Mouse (Mus musculus): ENCODE results near the gene Arl4c. TPM values are rescaled to one million over a fixed set of nuclear protein-coding genes. Genes with fewer than 3 reads are reported as not detected.
"Not testable (repeated sequence)": the region's sequence is repeated elsewhere in the genome, so short reads cannot be mapped to it uniquely, and the experiment has no call there.

Arl4c gene
- total RNA-seq, 2 experiments from 2014 or later, result 0.48 to 0.56 TPM

DNA sequence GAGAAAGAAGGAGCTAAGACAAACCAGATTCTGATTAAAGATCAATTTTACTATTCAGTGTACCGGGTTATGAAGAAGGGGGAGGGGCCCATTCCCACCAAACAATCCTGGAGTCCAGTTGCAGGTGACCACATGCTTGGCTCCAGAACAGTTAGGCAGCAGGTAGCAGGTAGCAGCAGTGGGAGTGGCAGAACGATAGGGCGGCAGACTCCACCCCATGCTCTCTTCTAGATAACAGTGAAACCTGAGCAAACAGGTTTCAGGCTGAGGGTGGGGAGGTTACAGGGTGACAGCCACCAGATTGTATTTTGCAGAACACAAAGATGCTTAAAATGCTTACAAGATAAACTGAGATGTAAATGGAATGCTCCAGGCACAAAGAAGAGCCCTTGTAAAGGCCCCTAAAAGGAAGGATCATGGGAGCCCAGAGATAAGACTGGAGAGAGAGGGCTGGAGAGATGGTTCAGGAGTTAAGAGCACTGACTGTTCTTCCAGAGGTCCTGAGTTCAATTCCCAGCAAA lies 56.4 kb downstream of the Arl4c start:
- intact Hi-C loops (cut with DNase I), result no loop called here
- DNase-seq, result no peak

GRCm38 (mm10) chr1:88644417-88644816 lies 57.6 kb downstream of the Arl4c start:
- no peak for TF ChIP-seq CTCF (IDR thresholded peaks at IDR 0.05)
- intact Hi-C loops (cut with DNase I), result no loop called here
- Histone ChIP-seq H3K4me3 (no peak overlapping the region), H3K27ac (no peak overlapping the region)
- no peak for DNase-seq

More for the DNA sequence above, 56.4 kb downstream of the Arl4c start:
- Histone ChIP-seq H3K27ac (no peak overlapping the region), H3K4me3 (no peak overlapping the region)
- no peak for TF ChIP-seq CTCF (IDR thresholded peaks at IDR 0.05)

DNA sequence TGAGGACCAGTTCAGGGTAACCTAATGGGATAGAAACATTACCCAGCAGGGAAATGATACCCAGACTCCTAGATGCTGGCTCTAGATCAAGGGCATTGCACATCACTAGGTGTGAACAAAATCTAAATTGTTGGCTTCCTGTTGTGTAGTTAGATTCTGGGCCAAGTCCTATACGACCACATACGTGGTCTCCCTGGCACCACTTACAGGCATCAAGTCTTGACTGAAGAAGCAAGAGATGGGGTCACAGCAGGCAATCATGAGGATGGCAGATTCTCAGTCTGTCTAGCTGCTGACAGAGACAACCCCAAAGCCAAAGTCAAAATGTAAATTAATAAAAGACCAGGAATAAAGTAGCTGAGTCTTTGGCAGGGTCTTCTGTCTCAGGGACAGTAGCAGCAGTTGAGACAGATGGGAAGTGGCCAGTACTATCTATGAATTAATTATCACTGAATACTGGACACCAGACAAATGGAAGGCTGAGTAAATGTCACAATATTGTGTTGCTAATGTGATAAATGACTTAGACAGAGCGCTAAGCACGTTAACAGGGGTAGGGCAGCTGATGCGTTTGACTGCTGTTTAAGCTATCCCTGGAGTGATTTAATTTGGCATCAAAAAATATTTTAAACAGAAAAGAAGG lies 58.7 kb downstream of the Arl4c start:
- DNase-seq, result no peak
- TF ChIP-seq CTCF (IDR thresholded peaks at IDR 0.05), result no peak
- H3K27ac ChIP-seq, result no peak overlapping the region
- intact Hi-C loops (cut with DNase I), result no loop called here
- no peak overlapping the region for H3K4me3 ChIP-seq

DNA sequence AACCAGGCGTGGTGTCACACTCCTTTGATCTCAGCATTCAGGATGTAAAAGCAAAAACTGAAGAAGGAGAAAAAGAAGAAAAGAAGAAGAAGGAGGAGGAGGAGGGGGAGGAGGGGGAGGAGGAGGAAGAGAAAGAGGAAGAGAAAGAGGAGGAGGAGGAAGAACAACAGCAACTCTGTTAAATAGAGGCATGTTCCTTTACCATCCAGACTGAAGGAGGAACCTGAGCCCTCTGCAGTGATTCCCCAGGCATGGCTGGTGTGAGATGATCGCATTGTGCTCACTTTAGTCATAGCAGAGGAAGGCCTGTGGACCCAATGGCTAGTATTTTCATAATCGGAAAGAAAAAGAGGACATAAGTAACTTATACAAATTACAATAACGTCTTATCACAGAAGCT lies 59.3 kb downstream of the Arl4c start:
- intact Hi-C loops (cut with DNase I), result no loop called here
- no peak for DNase-seq
- H3K4me3 ChIP-seq, result no peak overlapping the region
- no peak for TF ChIP-seq CTCF (IDR thresholded peaks at IDR 0.05)
- no peak overlapping the region for H3K27ac ChIP-seq

DNA sequence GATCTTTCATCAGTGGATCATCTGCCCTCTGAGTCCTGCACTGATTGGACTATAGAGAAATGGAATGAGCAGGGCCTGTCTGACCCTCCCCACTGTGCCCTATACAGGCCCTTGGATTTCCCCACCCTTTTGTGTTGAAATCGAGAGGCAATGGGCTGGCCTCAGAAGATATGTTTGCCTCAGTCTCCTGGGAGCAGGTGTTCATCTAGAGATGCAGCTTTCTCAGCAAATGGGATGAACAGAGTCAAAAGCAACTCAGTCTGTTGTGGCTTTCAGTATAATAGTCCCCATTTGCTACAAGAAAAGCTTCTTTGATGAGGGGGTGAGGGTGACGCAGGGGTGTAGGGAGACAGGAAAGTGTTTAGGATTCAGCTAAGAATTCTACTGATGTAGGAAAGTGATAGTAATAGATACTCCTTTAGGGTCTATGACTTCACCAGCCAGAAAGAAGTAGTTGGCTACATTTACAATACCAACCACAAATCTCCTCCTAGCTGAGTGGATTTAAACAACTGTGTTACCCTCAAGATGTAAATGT lies 60.3 kb downstream of the Arl4c start:
- DNase-seq, result no peak
- no peak for TF ChIP-seq CTCF (IDR thresholded peaks at IDR 0.05)
- Histone ChIP-seq H3K4me3 (no peak overlapping the region), H3K27ac (no peak overlapping the region)
- intact Hi-C loops (cut with DNase I), result no loop called here

GRCm38 (mm10) chr1:88641194-88641593 lies 60.8 kb downstream of the Arl4c start:
- Histone ChIP-seq H3K4me3 (no peak overlapping the region), H3K27ac (no peak overlapping the region)
- TF ChIP-seq CTCF (IDR thresholded peaks at IDR 0.05), result no peak
- DNase-seq, result no peak
- intact Hi-C loops (cut with DNase I), result no loop called here

- intact Hi-C loops (cut with DNase I), result no loop called here
- no peak for DNase-seq
- Histone ChIP-seq H3K27ac (no peak overlapping the region), H3K4me3 (no peak overlapping the region)
- TF ChIP-seq CTCF (IDR thresholded peaks at IDR 0.05), result no peak
These were observed 62.4 kb downstream of the Arl4c start for GRCm38 (mm10) chr1:88639432-88640281.

DNA sequence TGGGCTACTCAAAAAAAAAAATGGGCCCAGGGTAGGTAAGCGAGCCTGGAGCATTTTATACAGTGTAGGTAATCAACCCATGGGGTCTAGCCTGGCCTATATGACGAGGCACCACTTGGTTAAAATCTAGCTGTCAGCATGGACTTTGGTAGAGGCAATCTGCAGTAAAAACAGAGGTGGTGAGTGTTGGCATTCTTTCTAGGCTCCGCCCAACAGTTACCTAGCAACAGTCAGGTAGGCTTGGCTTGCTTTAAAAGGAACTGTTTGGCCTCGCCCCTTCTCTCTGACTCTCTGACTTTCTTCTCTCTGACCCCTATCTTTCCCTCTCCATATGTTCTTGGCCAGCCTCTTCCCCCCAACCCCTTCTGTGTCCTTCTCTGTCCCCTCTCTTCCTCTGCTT lies 63.4 kb downstream of the Arl4c start:
- Histone ChIP-seq H3K27ac (no peak overlapping the region), H3K4me3 (no peak overlapping the region)
- DNase-seq, result no peak
- intact Hi-C loops (cut with DNase I), result no loop called here
- no peak for TF ChIP-seq CTCF (IDR thresholded peaks at IDR 0.05)

DNA sequence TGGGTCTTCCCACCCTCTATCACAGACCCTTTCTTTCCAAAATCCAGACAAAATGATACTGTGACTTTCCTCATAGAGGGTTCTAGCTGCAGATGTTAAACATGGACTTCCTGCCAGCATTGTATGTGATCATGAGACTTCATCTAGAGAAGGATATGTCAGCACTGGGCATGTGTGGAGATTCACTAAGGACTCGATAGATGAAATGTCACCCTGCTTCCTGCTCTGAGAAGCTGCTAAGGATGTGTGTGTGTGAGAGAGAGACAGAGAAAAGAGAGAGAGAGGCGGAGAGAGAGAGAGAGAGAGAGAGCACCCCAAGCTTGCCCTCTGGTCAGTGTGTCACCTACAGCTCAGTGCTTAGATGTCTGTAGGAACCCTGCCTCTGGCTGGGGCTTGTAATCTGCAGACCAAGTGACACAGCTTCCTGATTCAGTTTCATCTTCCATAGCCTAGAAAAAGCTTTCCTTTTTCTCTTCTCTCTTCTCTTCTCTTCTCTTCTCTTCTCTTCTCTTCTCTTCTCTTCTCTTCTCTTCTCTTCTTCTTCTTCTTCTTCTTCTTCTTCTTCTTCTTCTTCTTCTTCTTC lies 65.4 kb downstream of the Arl4c start:
- H3K27ac ChIP-seq; DNase-seq; H3K4me3 ChIP-seq; intact Hi-C loops (cut with DNase I): not testable (repeated sequence)

DNA sequence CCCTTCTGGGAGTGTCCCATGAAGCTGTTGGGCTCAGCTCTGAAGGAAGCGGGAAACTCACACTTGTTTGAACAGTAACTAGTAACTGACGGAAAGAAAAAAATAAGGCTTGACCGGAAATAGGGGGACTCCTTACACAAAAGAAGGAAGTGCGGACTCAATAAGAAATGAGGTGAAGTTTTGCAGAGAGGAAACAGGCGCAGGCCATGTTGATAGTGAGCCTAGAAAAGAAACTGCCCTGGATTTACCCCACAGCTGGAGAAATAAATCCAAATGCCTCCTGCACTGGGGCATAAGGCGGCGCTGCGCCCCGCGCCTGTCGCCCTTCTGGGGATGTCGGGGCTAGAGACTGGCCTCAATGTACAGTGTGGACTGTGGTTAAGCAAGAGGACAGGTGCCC lies 66.4 kb downstream of the Arl4c start:
- no peak overlapping the region for H3K4me3 ChIP-seq
- H3K27ac ChIP-seq, result no peak overlapping the region
- TF ChIP-seq CTCF (IDR thresholded peaks at IDR 0.05), result no peak
- DNase-seq, result no peak
- intact Hi-C loops (cut with DNase I), result no loop called here

GRCm38 (mm10) chr1:88632851-88633250 lies 69.2 kb downstream of the Arl4c start:
- no peak overlapping the region for H3K4me3 ChIP-seq
- intact Hi-C loops (cut with DNase I), result no loop called here
- TF ChIP-seq CTCF (IDR thresholded peaks at IDR 0.05), result no peak
- no peak for DNase-seq
- no peak overlapping the region for H3K27ac ChIP-seq

DNA sequence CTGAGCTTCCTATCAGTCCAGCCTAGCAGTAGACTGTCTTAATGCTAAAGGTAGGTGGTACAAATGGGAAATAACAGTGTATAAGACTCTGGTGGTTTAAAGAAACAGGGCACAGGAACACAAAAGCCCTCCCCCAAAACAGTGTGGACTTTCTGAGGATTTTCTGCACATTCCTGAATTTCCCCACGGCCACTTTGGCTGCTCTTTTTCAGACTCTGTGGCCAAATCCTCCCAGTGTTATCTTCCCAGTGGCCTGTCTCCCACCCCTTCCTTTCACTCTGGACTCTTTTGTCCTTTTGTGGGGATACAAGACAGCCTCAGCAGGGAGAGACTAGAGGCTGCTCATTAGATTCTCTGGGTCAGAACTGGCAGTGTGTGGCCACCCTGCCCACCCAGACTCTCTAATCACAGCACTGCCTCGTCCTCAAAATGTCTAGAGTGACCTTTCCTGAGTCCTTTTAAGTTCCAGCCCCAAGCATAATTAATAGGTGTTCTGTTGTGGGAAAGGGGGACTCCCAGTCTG lies 72.0 kb downstream of the Arl4c start:
- Histone ChIP-seq H3K4me3 (no peak overlapping the region), H3K27ac (no peak overlapping the region)
- DNase-seq, result no peak
- no peak for TF ChIP-seq CTCF (IDR thresholded peaks at IDR 0.05)
- intact Hi-C loops (cut with DNase I), result no loop called here

- Histone ChIP-seq H3K27ac (no peak overlapping the region), H3K4me3 (no peak overlapping the region)
- no peak for TF ChIP-seq CTCF (IDR thresholded peaks at IDR 0.05)
- no peak for DNase-seq
- intact Hi-C loops (cut with DNase I), result no loop called here
These were observed 76.8 kb downstream of the Arl4c start for GRCm38 (mm10) chr1:88625190-88625589.
